Mouse (Mus musculus) MEL (cell line): ENCODE data around the gene Sox5. TPM values are rescaled to one million over a fixed set of nuclear protein-coding genes. Genes with fewer than 3 reads are reported as not detected.

ENCODE experiments used
- DNase-seq: peaks from one replicate; pipeline ENCODE4 v3.0.0; 2011; ENCODE audit warnings: low read depth, low spot score
- H3K27ac ChIP-seq: 2 replicates; pipeline ENCODE4 v1.5.1; 2012; ENCODE audit warnings: low read depth, mild to moderate bottlenecking, control low read depth, low read length, moderate library complexity; ENCODE audit not compliant: control insufficient read depth
- H3K27me3 ChIP-seq, 2 experiments: fragments of 150-350 bp in 1 of 2; sonication (generic) in 1 of 2; 2 replicates each; pipeline ENCODE4 v1.6.1; 2012; ENCODE audit warnings: low read length in 2 of 2, mild to moderate bottlenecking in 2 of 2, improper control_type of control experiment in 1 of 2, moderate library complexity in 1 of 2; ENCODE audit not compliant: insufficient read depth in 2 of 2, control insufficient read depth in 1 of 2
- H3K36me3 ChIP-seq, 2 experiments: 2 replicates each; pipeline ENCODE4 v1.6.1; 2012 to 2014; ENCODE audit warnings: low read length in 2 of 2, improper control_type of control experiment in 1 of 2, inconsistent platforms in 1 of 2, mild to moderate bottlenecking in 1 of 2; ENCODE audit not compliant: insufficient read depth in 2 of 2, control insufficient read depth in 1 of 2
- H3K4me1 ChIP-seq, 2 experiments: fragments of 150-350 bp in 1 of 2; sonication (generic) in 1 of 2; 2 replicates each; pipeline ENCODE4 v1.6.1; 2012; ENCODE audit warnings: low read length in 2 of 2, improper control_type of control experiment in 1 of 2, mild to moderate bottlenecking in 1 of 2; ENCODE audit not compliant: insufficient read depth in 2 of 2, control insufficient read depth in 1 of 2
- H3K4me3 ChIP-seq, 2 experiments: fragments of 150-350 bp in 1 of 2; sonication (generic) in 1 of 2; 2 replicates each; pipeline ENCODE4 v1.5.1; 2012; ENCODE audit warnings: low read depth in 2 of 2, low read length in 2 of 2, mild to moderate bottlenecking in 2 of 2, moderate library complexity in 2 of 2, control low read depth in 1 of 2, improper control_type of control experiment in 1 of 2; ENCODE audit not compliant: control insufficient read depth in 1 of 2, insufficient read depth in 1 of 2
- H3K79me2 ChIP-seq: 2 replicates; pipeline ENCODE4 v1.6.1; 2012; ENCODE audit warnings: mild to moderate bottlenecking, low read length, moderate library complexity; ENCODE audit not compliant: control insufficient read depth, poor library complexity, insufficient read depth
- H3K9ac ChIP-seq: 2 replicates; pipeline ENCODE4 v1.6.1; 2012; ENCODE audit warnings: low read depth, mild to moderate bottlenecking, control low read depth, low read length, moderate library complexity; ENCODE audit not compliant: control insufficient read depth, poor library complexity, severe bottlenecking
- H3K9me3 ChIP-seq: fragments of 150-350 bp; sonication (generic); replicated peaks from 2 replicates; pipeline ENCODE4 v1.6.1; 2012; ENCODE audit warnings: mild to moderate bottlenecking, low read length, improper control_type of control experiment, moderate library complexity; ENCODE audit not compliant: insufficient read depth
- CHD1 ChIP-seq: IDR thresholded peaks from 2 replicates; pipeline ENCODE4 v1.6.1; 2012; ENCODE audit warnings: low read depth, mild to moderate bottlenecking, inconsistent platforms, low read length, improper control_type of control experiment
- CHD2 ChIP-seq: IDR thresholded peaks from 2 replicates; pipeline ENCODE4 v1.6.1; 2011; ENCODE audit warnings: low read length, improper control_type of control experiment
- E2F4 ChIP-seq: IDR thresholded peaks from 2 replicates; pipeline ENCODE4 v1.6.1; 2011; ENCODE audit warnings: low read depth, low read length, improper control_type of control experiment, borderline replicate concordance
- ELF1 ChIP-seq: IDR thresholded peaks from 2 replicates; pipeline ENCODE4 v1.6.1; 2014; ENCODE audit warnings: low read depth, mild to moderate bottlenecking, inconsistent platforms, low read length, improper control_type of control experiment, moderate library complexity
- EP300 ChIP-seq, 2 experiments: IDR thresholded peaks; 2 replicates each; pipeline ENCODE4 v1.6.1; 2011; ENCODE audit warnings: improper control_type of control experiment in 2 of 2, low read length in 2 of 2, low read depth in 1 of 2, mild to moderate bottlenecking in 1 of 2
- GATA1 ChIP-seq: IDR thresholded peaks from 2 replicates; pipeline ENCODE4 v1.6.1; 2011; ENCODE audit warnings: low read depth, low read length, improper control_type of control experiment
- HCFC1 ChIP-seq: IDR thresholded peaks from 2 replicates; pipeline ENCODE4 v1.6.1; 2012; ENCODE audit warnings: low read depth, mild to moderate bottlenecking, inconsistent platforms, low read length, improper control_type of control experiment, moderate library complexity
- JUND ChIP-seq: IDR thresholded peaks from 2 replicates; pipeline ENCODE4 v1.6.1; 2011; ENCODE audit warnings: low read depth, mild to moderate bottlenecking, improper control_type of control experiment, low read length
- MAFK ChIP-seq: IDR thresholded peaks from 2 replicates; pipeline ENCODE4 v1.6.1; 2011; ENCODE audit warnings: low read depth, mild to moderate bottlenecking, low read length, improper control_type of control experiment, borderline replicate concordance
- MAZ ChIP-seq: IDR thresholded peaks from 2 replicates; pipeline ENCODE4 v1.6.1; 2012; ENCODE audit warnings: low read depth, mild to moderate bottlenecking, inconsistent platforms, low read length, improper control_type of control experiment
- MEF2A ChIP-seq: IDR thresholded peaks from 2 replicates; pipeline ENCODE4 v1.6.1; 2014; ENCODE audit warnings: low read depth, mild to moderate bottlenecking, inconsistent platforms, low read length, improper control_type of control experiment; ENCODE audit not compliant: poor library complexity, insufficient replicate concordance, severe bottlenecking; ENCODE audit errors: extremely low read depth
- MXI1 ChIP-seq: IDR thresholded peaks from 2 replicates; pipeline ENCODE4 v1.6.1; 2011; ENCODE audit warnings: mild to moderate bottlenecking, low read depth, low read length, improper control_type of control experiment
- MYC ChIP-seq: IDR thresholded peaks from 2 replicates; pipeline ENCODE4 v1.6.1; 2011; ENCODE audit warnings: low read depth, mild to moderate bottlenecking, low read length, improper control_type of control experiment, moderate library complexity
- RAD21 ChIP-seq: IDR thresholded peaks from 2 replicates; pipeline ENCODE4 v1.6.1; 2011; ENCODE audit warnings: mild to moderate bottlenecking, low read depth, low read length, improper control_type of control experiment
- SMC3 ChIP-seq: IDR thresholded peaks from 2 replicates; pipeline ENCODE4 v1.6.1; 2011; ENCODE audit warnings: low read depth, low read length, improper control_type of control experiment
- TBP ChIP-seq: IDR thresholded peaks from 2 replicates; pipeline ENCODE4 v1.8.0; 2011; ENCODE audit warnings: low read depth, low read length, improper control_type of control experiment
- TCF12 ChIP-seq: IDR thresholded peaks from 2 replicates; pipeline ENCODE4 v1.6.1; 2014; ENCODE audit warnings: low read depth, mild to moderate bottlenecking, inconsistent platforms, low read length, improper control_type of control experiment, moderate library complexity
- ZC3H11A ChIP-seq: IDR thresholded peaks from 2 replicates; pipeline ENCODE4 v1.6.1; 2012; ENCODE audit warnings: low read depth, mild to moderate bottlenecking, inconsistent platforms, low read length, improper control_type of control experiment
- ZKSCAN1 ChIP-seq: IDR thresholded peaks from 2 replicates; pipeline ENCODE4 v1.6.1; 2012; ENCODE audit warnings: low read depth, mild to moderate bottlenecking, inconsistent platforms, low read length, improper control_type of control experiment, moderate library complexity
- ZMIZ1 ChIP-seq: IDR thresholded peaks from 2 replicates; pipeline ENCODE4 v1.6.1; 2012; ENCODE audit warnings: low read depth, mild to moderate bottlenecking, inconsistent platforms, low read length, improper control_type of control experiment, moderate library complexity
- polyA plus RNA-seq, 2 experiments: library from polyadenylated mRNA; stranded (reverse) in 1 of 2; unstranded in 1 of 2; fragments of >175 nt in 1 of 2; fragments of >200 nt in 1 of 2; gene quantifications; 2 replicates each; pipeline versions ENCODE4 v1.2.1 to v1.2.4; 2012; ENCODE audit warnings: low replicate concordance in 2 of 2, low read depth in 1 of 2; ENCODE audit not compliant: insufficient read length in 2 of 2, insufficient read depth in 1 of 2, missing spikeins in 1 of 2
- total RNA-seq: library from RNA; depleted of rRNA; stranded (reverse); fragments of 300-350 nt; gene quantifications from 2 replicates; pipeline ENCODE4 v1.2.3, GENCODE M21; 2012

The Sox5 gene
- total and polyA plus RNA-seq, 3 experiments, result 0.19 to 3.0 TPM; not detected in 1

DNA sequence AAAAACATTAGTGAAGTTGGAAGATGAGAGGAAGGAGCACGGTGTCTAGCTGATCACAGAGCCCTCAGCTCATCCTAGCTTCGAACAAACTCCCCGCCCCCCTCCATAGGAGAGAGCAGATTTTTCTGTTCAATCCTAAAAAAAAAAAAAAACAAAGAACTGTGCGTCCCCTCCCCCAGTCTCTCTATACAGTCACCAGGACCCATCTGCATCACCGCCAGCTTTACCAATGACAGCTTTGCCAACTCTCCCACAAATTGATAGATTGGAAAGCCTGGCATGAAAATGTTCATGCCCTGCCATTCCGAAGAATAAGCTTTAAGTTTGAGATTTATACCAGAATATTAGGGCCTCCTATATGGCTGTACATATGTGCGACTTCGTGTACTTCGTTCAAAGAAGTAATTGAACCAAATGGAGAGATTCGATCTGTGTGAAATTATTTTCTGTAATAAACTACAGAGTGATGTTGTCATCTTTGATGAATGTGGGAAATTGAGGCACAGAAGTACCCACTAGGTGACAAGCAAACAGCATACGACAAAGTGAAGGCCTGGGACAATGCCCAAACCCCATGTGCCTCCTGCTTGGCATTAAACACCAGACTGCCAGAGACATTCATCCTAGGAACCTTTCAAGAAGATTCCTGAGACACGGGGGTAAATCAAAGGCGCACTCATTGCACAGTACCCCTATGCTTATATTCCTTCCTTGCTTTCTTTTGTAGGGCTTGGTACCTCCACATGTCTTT, 459.3 kb downstream of the Sox5 start:
- Histone ChIP-seq H3K4me1 (no peaks in the 10 kb centered on the region), H3K9ac (no peak overlapping the region)
- TF ChIP-seq TCF12, result no peak
- no peak for TF ChIP-seq JUND
- TF ChIP-seq ELF1, result no peak
- TF ChIP-seq GATA1, result no peak
- no peak for TF ChIP-seq SMC3
- TF ChIP-seq ZMIZ1, result no peak
- no peak for TF ChIP-seq E2F4
- TF ChIP-seq TBP, result no peak
- TF ChIP-seq ZKSCAN1, result no peak
- TF ChIP-seq CHD1, result no peak
- no peak for TF ChIP-seq MXI1
- TF ChIP-seq, all 39 proteins: peak for 0
- no peak for DNase-seq
- H3K9me3 ChIP-seq, result no peaks in the 10 kb centered on the region
- no peaks in the 10 kb centered on the region for H3K79me2 ChIP-seq
- no peak overlapping the region for H3K27ac ChIP-seq
- no peaks in the 10 kb centered on the region for H3K36me3 ChIP-seq
- no peaks in the 10 kb centered on the region for H3K27me3 ChIP-seq
- H3K4me3 ChIP-seq, result no peak overlapping the region

DNA sequence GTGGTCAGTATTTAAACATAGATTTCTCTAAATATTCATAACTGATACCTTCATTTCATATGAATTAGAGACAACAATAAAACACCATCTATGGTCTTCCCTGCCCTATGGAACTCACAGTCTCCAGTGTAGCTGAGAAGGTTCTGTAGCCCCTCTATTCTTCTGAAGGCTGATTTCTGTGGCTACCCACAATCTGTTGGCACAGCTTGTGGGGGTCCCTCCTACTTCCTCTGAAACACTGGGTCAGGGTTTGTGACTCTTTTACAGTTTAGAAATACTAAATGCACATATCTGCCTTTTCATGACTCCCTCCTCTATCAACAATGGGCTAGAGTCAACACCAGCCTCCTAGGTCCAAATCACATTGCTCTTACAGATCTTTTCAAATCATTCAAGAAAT, 461.4 kb downstream of the Sox5 start:
- H3K9me3 ChIP-seq, result no peaks in the 10 kb centered on the region
- H3K4me3 ChIP-seq, result no peak overlapping the region
- no peaks in the 10 kb centered on the region for H3K79me2 ChIP-seq
- DNase-seq, result no peak
- H3K36me3 ChIP-seq, result no peaks in the 10 kb centered on the region
- no peak overlapping the region for H3K9ac ChIP-seq
- TF ChIP-seq ZC3H11A, result no peak
- no peak for TF ChIP-seq HCFC1
- no peaks in the 10 kb centered on the region for H3K27me3 ChIP-seq
- no peak overlapping the region for H3K27ac ChIP-seq
- no peaks in the 10 kb centered on the region for H3K4me1 ChIP-seq

DNA sequence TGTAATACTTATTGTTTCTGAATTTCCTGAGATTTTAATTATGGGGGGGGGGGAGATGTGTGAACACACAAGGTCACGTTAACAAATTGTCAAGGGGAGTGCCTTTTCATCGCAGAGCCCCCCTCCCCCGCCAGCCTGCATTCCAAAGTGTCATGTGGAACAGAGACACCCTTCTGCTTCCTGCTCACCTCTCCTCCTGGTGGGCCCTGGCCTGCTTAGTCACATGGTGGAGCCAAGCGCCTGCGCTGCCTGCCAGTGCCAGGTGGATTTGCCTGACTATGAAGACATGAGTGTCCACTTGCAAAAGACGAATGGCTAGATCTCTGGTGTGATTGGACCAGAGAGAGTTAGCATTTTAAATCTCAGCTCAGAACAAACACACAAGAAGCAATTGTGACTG, 462.1 kb downstream of the Sox5 start:
- H3K9me3 ChIP-seq, result no peaks in the 10 kb centered on the region
- H3K27ac ChIP-seq, result no peak overlapping the region
- H3K4me1 ChIP-seq, result no peaks in the 10 kb centered on the region
- H3K4me3 ChIP-seq, result no peak overlapping the region
- no peaks in the 10 kb centered on the region for H3K79me2 ChIP-seq
- H3K9ac ChIP-seq, result no peak overlapping the region
- TF ChIP-seq CHD2, result no peak
- no peak for TF ChIP-seq EP300 (IDR thresholded peaks at IDR 0.05; ENCODE audit: low read depth in 1 of 2, low read length in 2 of 2)
- no peak for TF ChIP-seq TBP
- TF ChIP-seq MEF2A, result no peak
- TF ChIP-seq MAZ, result no peak
- TF ChIP-seq ZMIZ1, result no peak
- no peak for TF ChIP-seq RAD21
- no peak for TF ChIP-seq MAFK
- no peak for TF ChIP-seq MYC
- TF ChIP-seq, all 39 proteins: peak for 0
- no peaks in the 10 kb centered on the region for H3K27me3 ChIP-seq
- no peak for DNase-seq
- no peaks in the 10 kb centered on the region for H3K36me3 ChIP-seq
